Mouse (Mus musculus) fibroblast of lung, adult 2 months (primary cell): ENCODE measurements around the gene Slc35a1.

Experiments
- DNase-seq: peaks from one replicate; pipeline ENCODE4 v3.0.0-alpha.2; 2011; ENCODE audit warnings: low read depth

Gene Slc35a1

DNA sequence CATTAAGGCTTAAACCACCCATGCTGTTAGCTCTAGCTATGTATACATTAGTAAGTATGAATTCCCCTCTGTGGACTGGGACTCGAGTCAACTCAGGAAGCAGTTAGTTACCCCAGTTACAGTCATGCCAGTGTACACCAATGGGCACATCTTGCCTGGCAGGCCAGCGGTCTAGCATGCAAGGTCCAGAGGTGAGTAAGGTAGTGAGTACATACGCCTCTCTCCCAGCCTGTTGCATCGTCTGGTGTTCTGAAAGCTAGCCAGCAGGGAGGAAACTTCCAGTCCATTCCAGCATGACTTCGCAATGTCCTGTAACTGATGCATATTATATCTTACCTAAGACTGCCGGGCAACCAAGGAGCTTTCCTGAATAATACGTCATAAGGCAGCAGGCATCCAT, 34.1 kb downstream of the Slc35a1 start:
- no peak for DNase-seq

DNA sequence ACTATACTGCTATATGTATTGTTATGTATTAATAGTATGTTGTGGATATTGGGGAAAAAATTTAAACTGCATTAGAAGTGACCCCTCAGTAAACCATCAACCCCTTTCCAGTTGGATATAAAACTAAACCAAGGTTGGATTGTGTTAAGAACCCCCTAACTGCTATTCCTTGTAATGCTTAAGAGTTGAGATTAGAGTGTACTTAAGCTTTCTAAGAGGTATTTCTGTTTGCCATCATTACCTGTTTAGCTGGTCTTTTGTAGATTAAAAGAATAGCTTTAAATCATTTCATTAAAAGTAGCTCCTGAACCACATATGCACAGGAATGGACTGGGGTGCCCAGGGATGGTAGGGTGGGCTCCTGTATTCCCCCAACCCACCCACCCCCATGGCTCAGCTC, 42.5 kb downstream of the Slc35a1 start:
- no peak for DNase-seq

DNA sequence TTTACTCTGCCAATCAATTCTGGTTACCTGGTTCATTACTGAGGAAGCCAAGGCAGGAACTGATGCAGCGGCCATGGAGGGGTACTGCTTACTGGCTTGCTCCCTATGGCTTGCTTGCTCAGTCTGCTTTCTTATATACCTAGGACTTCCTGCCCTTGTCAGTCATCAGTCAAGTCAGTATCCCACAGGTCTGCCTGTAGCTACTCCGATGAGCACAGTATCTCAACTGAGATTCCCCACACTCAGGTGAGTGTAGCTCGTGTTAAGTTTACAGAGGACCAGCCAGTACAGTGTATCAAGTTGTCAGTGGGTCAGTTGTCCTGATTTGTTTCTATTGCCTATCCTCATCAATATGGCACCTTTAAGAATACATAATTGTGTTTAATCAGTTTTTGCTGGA, 46.5 kb downstream of the Slc35a1 start:
- no peak for DNase-seq

DNA sequence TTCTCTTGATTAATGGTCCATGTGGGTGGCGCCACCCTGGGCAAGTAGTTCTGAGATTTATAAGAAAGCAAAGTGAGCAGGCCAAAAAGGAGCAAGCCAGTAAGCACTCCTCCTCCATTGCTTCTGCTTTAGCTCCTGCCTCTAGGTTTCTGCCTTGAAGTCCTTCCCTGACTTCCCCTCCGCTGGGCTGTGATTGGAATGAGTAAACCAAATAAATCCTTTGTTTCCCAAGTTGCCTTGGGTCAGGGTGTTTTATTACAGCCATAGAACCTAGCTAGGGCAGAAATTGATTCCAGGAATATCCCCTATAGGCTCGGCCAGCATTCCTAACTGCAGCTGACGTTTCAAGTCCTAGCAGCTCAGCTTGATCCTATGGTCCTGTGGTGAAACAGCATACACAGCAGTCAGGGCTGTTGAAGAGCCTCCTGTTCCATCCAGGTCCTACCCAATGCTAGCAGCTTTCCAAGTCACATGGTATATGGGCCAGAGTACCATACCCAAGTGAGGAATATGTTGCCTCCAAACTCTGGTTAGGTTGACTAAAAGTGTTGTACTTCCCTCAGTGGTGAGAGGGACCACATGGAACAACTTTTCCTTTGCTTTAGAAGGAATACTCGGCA, 47.4 kb downstream of the Slc35a1 start:
- no peak for DNase-seq

DNA sequence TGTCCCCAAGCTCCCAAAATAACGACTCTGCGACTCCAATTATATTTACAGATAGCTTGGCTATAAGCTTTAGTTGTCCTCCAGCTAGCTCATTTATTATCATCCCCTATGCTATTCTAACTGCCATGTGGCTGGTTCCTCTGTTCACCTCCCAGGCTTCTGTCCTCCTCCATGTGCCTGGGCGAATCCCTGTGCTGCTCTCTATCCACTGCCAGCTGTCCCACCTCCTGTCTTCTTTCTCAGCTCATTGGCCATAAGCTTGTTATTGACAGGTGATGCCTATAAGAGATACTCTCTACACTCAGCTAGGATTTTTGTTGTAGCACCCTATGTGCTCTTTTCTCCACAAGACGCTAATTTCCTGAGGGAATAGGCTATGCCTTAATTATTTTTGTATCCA, 49.4 kb downstream of the Slc35a1 start:
- DNase-seq, result no peak

DNA sequence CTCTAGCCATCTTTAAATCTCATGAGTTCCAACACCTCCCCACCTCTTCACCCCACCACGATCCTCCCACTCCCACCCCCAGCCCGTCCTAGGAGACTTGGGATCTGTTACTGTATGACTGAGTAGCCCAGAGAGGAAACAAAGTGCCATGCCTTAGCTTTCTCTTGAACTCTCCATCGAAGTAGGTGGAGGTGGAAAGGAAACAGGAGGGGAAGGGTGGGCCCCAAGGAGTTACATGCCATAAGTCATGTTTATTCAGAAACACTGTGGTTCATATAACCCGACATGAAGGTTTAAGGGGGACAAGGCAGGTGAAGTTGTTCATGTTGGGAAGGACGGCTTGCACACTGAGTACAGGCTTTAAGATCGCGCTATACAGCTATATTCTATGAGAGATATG, 49.9 kb downstream of the Slc35a1 start:
- DNase-seq, result no peak

DNA sequence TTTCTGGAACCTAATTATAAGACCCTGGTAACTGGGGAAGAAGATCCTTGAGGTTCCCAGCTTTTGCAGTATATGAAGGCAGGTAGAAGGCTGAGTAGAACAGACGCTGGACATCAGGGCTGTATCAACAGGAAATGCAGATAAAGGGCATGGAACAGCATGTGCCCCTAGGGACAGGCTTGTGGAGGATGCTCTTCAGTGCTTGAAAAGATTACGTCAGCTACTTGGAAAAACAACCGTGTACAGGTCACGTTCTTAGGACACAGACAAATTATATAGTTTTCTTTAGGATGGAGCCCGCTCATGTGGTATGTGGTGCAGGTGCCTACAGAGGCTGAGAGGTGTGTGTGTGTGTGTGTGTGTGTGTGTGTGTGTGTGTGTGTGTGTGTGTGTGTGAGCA, 51.2 kb downstream of the Slc35a1 start:
- no peak for DNase-seq

DNA sequence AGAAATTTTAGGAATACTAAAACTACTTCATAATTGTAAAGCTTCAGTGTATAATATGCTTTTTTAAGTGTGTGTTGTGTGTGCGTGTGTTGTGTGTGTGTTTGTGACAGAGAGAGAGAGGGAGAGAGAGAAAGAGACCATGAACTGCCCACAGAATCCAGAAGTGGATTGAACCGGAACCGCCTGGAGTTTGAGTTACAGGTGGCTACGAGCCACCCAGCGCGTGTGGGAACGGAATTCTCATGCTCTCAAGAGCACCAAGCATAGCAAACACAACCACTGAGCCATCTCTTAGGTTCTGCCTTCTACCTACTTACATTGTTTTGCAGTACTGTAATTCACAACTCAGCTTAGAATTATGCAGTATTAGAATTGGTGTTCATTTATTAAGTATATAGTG, 53.1 kb downstream of the Slc35a1 start:
- no peak for DNase-seq

DNA sequence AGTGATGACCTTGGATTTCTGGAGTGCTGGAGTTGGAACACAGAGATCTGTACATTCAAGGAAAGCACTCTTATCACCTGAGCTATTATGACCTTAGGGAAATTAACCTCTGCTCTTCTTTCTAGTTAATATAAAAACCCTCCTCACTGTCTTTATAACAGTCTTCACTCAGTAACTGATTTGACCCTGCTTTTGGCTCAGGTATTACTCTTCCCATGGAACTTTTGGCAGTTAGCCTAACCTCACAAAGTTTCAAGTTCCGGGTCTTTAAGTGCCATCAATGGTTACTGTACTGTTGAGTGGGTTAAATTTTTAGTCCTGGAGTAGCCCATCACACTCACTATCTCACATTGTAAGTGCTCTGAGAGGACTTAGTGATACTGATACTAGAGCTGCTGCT, 57.3 kb downstream of the Slc35a1 start:
- DNase-seq, result no peak

DNA sequence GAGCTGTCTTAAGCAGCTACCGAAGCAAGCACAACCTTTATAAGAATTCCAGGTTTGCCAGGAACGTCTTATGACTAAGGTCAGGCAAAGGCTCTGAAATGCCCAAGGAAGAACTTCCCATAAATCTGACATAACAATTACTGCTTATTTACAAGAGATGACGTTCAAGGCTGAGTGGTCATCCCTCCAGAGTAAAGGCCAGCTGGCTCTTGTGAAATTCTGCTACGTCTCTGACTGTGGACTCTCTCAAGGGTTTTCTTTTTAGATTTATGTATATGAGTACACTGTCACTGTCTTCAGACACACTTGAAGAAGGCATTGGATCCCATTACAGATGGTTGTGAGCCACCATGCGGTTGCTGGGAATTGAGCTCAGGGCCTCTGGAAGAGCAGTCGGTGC, 60.8 kb downstream of the Slc35a1 start:
- DNase-seq, result no peak

DNA sequence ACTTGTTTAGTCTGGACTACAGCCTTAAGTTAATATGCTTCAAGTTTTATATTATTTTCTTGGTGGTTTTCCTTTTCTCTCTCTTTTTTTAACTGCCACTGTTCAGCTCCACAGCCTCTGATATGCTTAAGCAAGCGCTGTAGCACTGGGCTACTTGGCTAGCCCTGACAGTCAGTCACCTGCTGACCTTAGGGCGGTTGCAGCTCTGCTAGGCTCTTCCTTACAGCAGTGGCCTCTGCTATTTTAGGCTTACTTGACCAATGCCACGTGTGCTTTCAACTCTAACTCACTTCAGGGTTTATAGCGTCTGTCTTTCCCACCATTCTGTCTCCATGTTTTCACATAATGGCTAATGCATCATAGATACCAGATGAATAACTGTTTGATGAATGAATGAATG, 61.7 kb downstream of the Slc35a1 start:
- DNase-seq, result no peak

DNA sequence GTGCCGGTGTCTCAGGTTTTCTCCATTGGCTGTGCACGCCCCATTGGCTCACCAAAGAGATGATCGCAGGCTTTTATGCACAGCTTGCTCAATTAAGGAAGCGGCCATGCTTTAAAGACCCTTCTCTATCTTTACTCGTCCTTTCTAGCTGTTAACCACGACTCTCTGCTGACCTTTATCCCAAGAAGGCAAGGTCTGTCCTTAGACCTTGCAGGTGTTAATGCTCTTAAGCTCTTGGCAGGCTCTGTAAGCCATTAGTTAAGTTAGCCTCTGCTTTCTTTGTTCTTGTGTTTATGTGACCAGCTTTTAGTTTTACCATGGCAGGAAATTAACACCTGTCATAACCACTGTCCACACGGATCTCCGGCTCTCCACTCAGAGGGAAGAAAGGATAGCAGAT, 71.1 kb downstream of the Slc35a1 start:
- no peak for DNase-seq

DNA sequence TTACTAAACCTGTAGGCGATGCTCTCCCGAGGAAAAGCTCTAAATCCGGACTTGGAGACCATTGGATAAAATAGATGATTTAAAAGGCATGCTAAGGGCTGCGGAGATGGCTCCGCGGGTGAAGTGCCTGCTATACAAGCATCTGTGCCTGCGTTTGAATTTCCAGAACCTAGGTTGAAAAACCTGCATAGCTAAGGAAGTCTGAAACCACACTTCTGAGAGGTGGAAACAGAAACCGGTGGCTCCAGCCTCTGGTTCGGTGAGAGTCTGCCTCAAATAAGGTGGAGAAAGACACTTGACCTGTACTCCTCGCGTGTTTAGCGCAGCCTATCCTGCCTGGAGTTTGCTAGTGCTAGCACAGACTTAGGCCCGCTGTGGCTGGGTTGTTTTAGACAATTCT, 71.9 kb downstream of the Slc35a1 start:
- DNase-seq, result no peak

DNA sequence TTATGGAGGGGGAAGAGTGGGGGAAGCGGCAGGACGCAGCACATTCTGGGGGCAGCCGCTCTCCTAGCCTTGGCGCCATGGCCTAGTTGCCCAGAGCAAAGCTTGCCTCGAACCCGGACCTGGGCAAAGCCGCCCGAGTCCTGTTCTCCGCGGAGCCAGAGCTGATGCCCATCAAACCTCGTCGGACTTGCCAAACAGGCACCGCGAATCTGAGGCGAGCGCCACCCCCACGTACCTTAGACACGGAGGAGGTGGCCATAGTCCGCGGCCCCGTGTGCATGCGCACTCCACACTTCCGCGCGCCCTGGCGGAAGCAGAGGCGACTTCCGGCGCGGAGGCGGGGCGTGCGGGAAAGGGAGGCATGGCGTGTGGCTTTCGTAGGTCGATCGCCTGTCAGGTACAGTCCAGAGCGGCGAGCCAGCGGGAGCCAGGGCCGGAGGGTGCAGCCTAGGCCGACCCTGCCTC, 72.6 kb downstream of the Slc35a1 start, which contains the start of the genes Orc3 and Rars2:
Orc3 (minus strand) TSS at position 315 of the 465 bp plus-strand sequence.
Rars2 (plus strand) TSS at position 328 of the 465 bp plus-strand sequence.
- DNase-seq, result peak; percentile 74

DNA sequence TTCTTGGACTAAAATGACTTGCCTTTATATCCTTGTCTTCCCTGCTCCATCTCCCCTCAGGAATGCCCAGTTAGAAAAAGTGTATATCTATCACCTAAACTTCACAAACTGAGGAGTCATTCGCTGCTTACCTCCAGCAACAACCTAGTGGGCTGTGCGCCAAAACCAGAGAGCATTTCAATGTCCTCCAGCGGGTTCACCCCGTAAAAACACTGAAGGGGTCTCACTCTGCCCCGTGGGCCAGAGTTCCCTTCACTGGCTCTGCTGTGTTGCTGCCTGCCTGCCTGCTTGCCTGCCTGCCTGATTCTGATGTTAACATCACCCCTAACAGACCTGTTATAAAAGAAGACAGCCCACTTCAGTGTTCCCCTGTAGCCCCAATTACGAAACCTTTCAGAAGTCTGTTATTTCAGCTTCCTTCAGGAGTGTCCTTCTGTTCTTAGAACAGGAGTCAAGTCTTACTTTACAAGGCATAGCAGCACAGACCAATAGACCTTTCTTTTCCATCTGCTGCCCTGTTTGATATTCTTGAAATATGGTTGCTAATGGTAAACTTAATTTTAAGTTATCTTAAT, 73.6 kb downstream of the Slc35a1 start:
- no peak for DNase-seq
